Mouse (Mus musculus): Measurements from ENCODE around the gene Prdm16.

DNA sequence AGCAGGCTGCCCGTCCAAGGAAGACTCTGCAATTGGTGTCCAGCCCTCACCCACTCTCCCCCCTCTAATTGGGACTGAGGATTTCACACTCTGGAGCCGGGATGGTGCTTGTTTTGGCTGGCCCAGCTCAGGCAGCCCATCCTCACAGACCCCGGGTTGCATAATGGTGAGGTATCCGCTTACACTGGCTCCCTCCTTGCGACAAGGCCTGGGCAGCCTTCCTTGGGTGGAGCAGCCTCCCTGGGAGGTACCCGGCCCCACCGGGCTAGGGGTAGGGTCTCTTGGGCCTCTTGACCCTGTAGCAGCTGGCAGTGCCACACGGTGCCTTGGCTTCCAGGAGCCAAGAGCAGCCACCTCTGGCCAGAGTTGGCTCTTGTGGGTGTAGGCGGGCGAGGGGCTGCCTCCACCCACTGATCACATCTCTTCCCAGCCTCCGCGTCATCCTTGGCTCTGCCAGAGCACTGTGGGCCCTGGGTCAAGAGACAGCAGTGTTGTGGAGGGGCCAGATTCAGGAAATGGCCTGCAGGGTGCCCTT, 26.1 kb upstream of the Prdm16 start:
- TF ChIP-seq CTCF (IDR thresholded peaks at IDR 0.05; ENCODE audit: control insufficient read depth, insufficient read depth, insufficient read length) (no peak), FOSL1 (IDR thresholded peaks at IDR 0.05; ENCODE audit: insufficient read depth, low read length, poor library complexity, severe bottlenecking) (no peak), MAX (IDR thresholded peaks at IDR 0.05) (no peak), CEBPB (IDR thresholded peaks at IDR 0.05; ENCODE audit: low read depth) (no peak), MYOD1 (IDR thresholded peaks at IDR 0.05; ENCODE audit: control insufficient read depth, insufficient read length, low read depth) (no peak), USF1 (IDR thresholded peaks at IDR 0.05; ENCODE audit: low read depth) (no peak), MYOG (IDR thresholded peaks at IDR 0.05; ENCODE audit: control insufficient read depth, extremely low read depth, insufficient read length) (no peak)

Data from C2C12 (cell line).